ENCODE assay signal across 8 mouse cellular contexts in genomic region chr2:180569028-180569643, GRCm38 (mm10). TPM values are rescaled to one million over a fixed set of nuclear protein-coding genes. Genes with fewer than 3 reads are reported as not detected.
A peak's percentile ranks its signal among the peaks of the same experiment; 100 is the strongest.
DNase-seq lines count a peak whose midpoint lies in the region; ATAC-seq lines count a peak whose summit lies in the region.

No protein-coding gene starts in this region.

- H3K27ac ChIP-seq in lung, embryonic 15.5 days = 0 out of 2 replicates have a peak overlapping the region, but pooled peaks have one; percentile 7
- no peak overlapping the region for H3K27ac ChIP-seq in midbrain, embryonic 13.5 days

- H3K36me3 ChIP-seq in lung, embryonic 15.5 days = no peaks in the 10 kb centered on the region
- no peaks in the 10 kb centered on the region for H3K36me3 ChIP-seq in midbrain, embryonic 13.5 days

- peaks cover 16% of the 10 kb centered on the region; the same call in 1 of the 2 replicates for H3K27me3 ChIP-seq in lung, embryonic 15.5 days
- H3K27me3 ChIP-seq in midbrain, embryonic 13.5 days = peaks cover 11% of the 10 kb centered on the region

- no peak overlapping the region for H3K4me2 ChIP-seq in lung, embryonic 15.5 days
- H3K4me2 ChIP-seq in midbrain, embryonic 13.5 days (replicated peaks) = no peak overlapping the region

- H3K9ac ChIP-seq in lung, embryonic 15.5 days = no peak overlapping the region
- H3K9ac ChIP-seq in midbrain, embryonic 13.5 days (replicated peaks) = no peak overlapping the region

- H3K4me3 ChIP-seq in lung, embryonic 15.5 days = no peak overlapping the region
- H3K4me3 ChIP-seq in midbrain, embryonic 13.5 days (replicated peaks) = no peak overlapping the region

- no peaks in the 10 kb centered on the region for H3K9me3 ChIP-seq in lung, embryonic 15.5 days
- H3K9me3 ChIP-seq in midbrain, embryonic 13.5 days = no peaks in the 10 kb centered on the region

- ATAC-seq in lung, embryonic 15.5 days (ENCODE audit: borderline replicate concordance, extremely low read depth, low FRiP score, low TSS enrichment) = peak; percentile 55
- no peak for ATAC-seq in midbrain, embryonic 13.5 days

- intact Hi-C loops in heart, postnatal 36 days (cut with DNase I) = loop anchor here (5.0 kb wide), 2 partner anchors 178 to 208 kb away; partner anchors contain the start of gene Bhlhe23

- peaks cover 24% of the 10 kb centered on the region for H3K4me1 ChIP-seq in lung, embryonic 15.5 days
- peaks cover 10% of the 10 kb centered on the region for H3K4me1 ChIP-seq in midbrain, embryonic 13.5 days (replicated peaks)

- 5% methylated on average over 3 of the region's 3 CpGs for WGBS in lung, embryonic 15.5 days
- WGBS in midbrain, embryonic 13.5 days = 49% methylated on average over 3 of the region's 3 CpGs

- DNase-seq in cerebellum, postnatal 10 days = peak; percentile 85 to 89
- DNase-seq in cerebellum, adult 11 months = no peak
- DNase-seq in retina, postnatal 1 day = peak; percentile 60
- no peak for DNase-seq in retina, embryonic 14.5 days (ENCODE audit: low spot score)
- peak; percentile 75 for DNase-seq in heart, postnatal 36 days
- DNase-seq in thymus, postnatal 14 days = no peak

RNA-seq across cellular contexts. Expression of gene Mrgbp, which starts 12.0 kb away (rescaled TPM):
- total RNA-seq in heart, postnatal 36 days (2021) = 10 to 100 TPM; 13.1 to 13.7 TPM
- 29.9 and 31.3 TPM in 2 replicates for polyA plus RNA-seq in lung, embryonic 15.5 days (2015; fragmentation: Nextera tagmentation; extraction: Ambion mirVana)
- 49.2 and 51.9 TPM in 2 replicates for polyA plus RNA-seq in midbrain, embryonic 13.5 days (2015; fragmentation: Nextera tagmentation; extraction: Ambion mirVana)

RNA-seq across cellular contexts. Expression of gene Ogfr, which starts 19.9 kb away (rescaled TPM):
- total RNA-seq in heart, postnatal 36 days (2021) = 10 to 100 TPM; 35.1 to 39.6 TPM
- 60.4 and 62.2 TPM in 2 replicates for polyA plus RNA-seq in lung, embryonic 15.5 days (2015; fragmentation: Nextera tagmentation; extraction: Ambion mirVana)
- 89.5 and 95.8 TPM in 2 replicates for polyA plus RNA-seq in midbrain, embryonic 13.5 days (2015; fragmentation: Nextera tagmentation; extraction: Ambion mirVana)

RNA-seq across cellular contexts. Expression of gene Col9a3, which starts 28.5 kb away (rescaled TPM):
- total RNA-seq in heart, postnatal 36 days (2021) = under 1 TPM in 1 of 2 experiments, not detected in 1; 0.47 TPM
- polyA plus RNA-seq in lung, embryonic 15.5 days (2015; fragmentation: Nextera tagmentation; extraction: Ambion mirVana) = 36.3 and 39.5 TPM in 2 replicates
- polyA plus RNA-seq in midbrain, embryonic 13.5 days (2015; fragmentation: Nextera tagmentation; extraction: Ambion mirVana) = 17.5 and 17.9 TPM in 2 replicates

Comparison
In these comparisons a context has a peak if more than half of its experiments do, and no peak if none do; other contexts are left out.
1. DNase-seq: peak in cerebellum, postnatal 10 days (2 of 2), retina, postnatal 1 day (single experiment) and heart, postnatal 36 days (2 of 2); none in cerebellum, adult 11 months (single experiment), retina, embryonic 14.5 days (single experiment) and thymus, postnatal 14 days (single experiment).